Mouse (Mus musculus): ENCODE data around the gene Fam181a. TPM values are rescaled to one million over a fixed set of nuclear protein-coding genes. Genes with fewer than 3 reads are reported as not detected.

Fam181a gene
- not detected for polyA plus RNA-seq (2017; shearing (Covaris generic))

DNA sequence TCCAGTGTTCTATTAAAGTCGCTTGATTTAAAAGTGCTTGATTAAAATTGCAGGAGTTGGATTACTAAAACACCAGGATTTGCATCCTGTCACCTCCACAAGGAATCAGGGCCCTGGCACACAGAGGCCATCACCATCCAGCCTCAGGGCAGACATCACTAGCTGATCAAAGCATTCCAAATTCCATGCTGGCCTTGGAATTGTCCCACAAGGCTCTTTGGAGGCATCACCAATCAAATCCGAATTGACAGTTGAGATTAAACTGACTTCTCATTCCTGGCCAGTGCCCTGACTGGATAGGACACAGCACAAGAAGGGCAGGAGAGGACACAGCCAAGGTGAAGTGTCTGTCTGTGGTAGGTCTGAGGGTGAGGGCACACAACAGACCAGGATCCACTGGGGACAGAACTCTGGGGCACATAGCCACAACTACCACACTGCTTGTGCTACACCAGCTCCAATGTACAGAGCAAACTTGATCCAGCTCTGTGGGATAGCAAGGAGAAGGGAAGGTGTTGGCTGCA, at the start of gene Fam181a:
Gene Fam181a, plus strand, starts transcription at position 232 of the 524 bp plus-strand sequence.

DNA sequence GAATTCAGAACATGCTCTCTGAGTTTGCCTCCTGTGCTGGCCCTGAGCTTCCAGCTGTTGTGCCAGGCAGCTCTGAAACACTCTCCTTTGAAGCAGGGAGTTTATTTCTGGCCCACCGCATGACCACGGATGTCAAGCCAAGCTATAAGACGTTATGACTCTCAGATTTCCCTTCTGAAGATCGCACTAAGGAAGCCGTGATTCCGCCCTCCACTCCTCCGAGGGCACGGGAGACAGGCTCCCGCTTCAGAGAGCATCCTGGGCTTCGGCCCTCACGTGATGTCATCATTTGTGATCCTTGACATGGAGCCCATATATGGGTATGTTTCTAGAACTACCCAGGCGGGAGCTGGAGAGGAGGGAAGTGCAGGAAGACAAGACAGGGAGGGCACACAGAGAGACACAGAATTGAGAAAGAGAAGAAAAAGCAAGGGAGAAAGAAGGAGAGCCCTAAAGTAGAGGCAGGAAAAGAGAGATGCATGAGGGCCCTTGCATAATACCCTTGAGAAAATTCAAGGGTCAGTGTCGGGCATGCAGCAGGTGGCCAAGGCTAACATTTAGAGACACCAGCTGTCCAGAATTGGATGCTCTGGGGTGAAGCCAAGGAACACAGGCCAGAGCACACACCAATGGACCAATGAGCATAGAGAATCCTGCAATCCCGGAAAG, 45.1 kb downstream of the Fam181a start, which contains the start of gene Asb2:
Gene Asb2, minus strand, starts transcription at position 256 of the 669 bp plus-strand sequence.

Other genes starting within 250 kb of the Fam181a start
- gene Prima1, start 68.8 kb upstream of the Fam181a start, polyA plus RNA-seq (2017; shearing (Covaris generic)): not detected
- 10 to 100 TPM; 23.1 to 44.2 TPM for gene Asb2, start 45.0 kb downstream of the Fam181a start, polyA plus RNA-seq (2017; shearing (Covaris generic))
- gene Otub2, start 77.7 kb downstream of the Fam181a start, polyA plus RNA-seq (2017; shearing (Covaris generic)): 1 to 10 TPM; 2.0 to 2.9 TPM
- under 1 TPM; 0.75 to 0.86 TPM for gene 9330161L09Rik, start 96.8 kb downstream of the Fam181a start, polyA plus RNA-seq (2017; shearing (Covaris generic))
- gene Ddx24, start 114.9 kb downstream of the Fam181a start, polyA plus RNA-seq (2017; shearing (Covaris generic)): 100 to 1,000 TPM; 145 to 184 TPM
- 100 to 1,000 TPM; 270 to 305 TPM for gene Ifi27, start 123.2 kb downstream of the Fam181a start, polyA plus RNA-seq (2017; shearing (Covaris generic))
- 1,000 to 10,000 TPM in 1 of 2 experiments, 100 to 1,000 TPM in 1; 916 to 3,101 TPM for gene Ifi27l2a, start 132.7 kb downstream of the Fam181a start, polyA plus RNA-seq (2017; shearing (Covaris generic))
- under 1 TPM in 1 of 2 experiments, not detected in 1; 0.74 TPM for gene Ifi27l2b, start 146.2 kb downstream of the Fam181a start, polyA plus RNA-seq (2017; shearing (Covaris generic))
- under 1 TPM in 1 of 2 experiments, not detected in 1; 0.72 TPM for gene Ppp4r4, start 221.3 kb downstream of the Fam181a start, polyA plus RNA-seq (2017; shearing (Covaris generic))